Mouse (Mus musculus): ENCODE results near the gene Filip1. TPM values are rescaled to one million over a fixed set of nuclear protein-coding genes. Genes with fewer than 3 reads are reported as not detected.

Gene Filip1
- polyA plus RNA-seq, 1 experiment from 2014 or later: 4.2 TPM

DNA sequence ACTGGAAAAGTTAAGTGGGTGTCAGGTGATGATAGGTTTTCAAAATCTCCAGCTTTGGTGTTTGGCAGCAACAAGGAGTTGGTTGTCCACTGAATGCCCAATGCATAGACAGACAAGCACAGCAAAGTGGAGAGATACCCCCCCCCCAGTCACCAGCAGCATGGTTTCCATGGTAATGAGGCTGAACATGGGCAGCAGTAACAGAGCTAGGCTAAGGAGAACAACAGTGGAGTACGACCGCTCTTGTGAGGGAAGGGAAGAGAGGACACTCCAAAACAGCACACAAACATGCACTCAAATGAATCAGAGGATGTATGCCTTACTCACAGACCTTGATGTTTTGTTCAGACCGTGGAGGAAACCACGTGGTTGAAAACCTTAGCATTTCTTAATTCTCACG is 37.5 kb downstream of the Filip1 start:
- ATAC-seq (ENCODE audit: low FRiP score, low TSS enrichment): no peak
- Histone ChIP-seq H3K9me3 (ENCODE audit: control insufficient read depth, low read length) (no peaks in the 10 kb centered on the region), H3K27ac (replicated peaks; ENCODE audit: low read depth, low read length) (no peak overlapping the region), H3K27me3 (ENCODE audit: control insufficient read depth, insufficient read depth, low read length) (no peaks in the 10 kb centered on the region), H3K4me1 (ENCODE audit: control insufficient read depth, insufficient read depth, low read length) (no peaks in the 10 kb centered on the region), H3K9ac (replicated peaks; ENCODE audit: low read length) (no peak overlapping the region), H3K4me2 (ENCODE audit: low read length) (no peak overlapping the region), H3K36me3 (ENCODE audit: control insufficient read depth, insufficient read depth, low read length) (no peaks in the 10 kb centered on the region), H3K4me3 (replicated peaks; ENCODE audit: low read depth, low read length) (no peak overlapping the region)
- 76% methylated on average over 5 of the region's 5 CpGs for WGBS
- DNase-seq: no peak

DNA sequence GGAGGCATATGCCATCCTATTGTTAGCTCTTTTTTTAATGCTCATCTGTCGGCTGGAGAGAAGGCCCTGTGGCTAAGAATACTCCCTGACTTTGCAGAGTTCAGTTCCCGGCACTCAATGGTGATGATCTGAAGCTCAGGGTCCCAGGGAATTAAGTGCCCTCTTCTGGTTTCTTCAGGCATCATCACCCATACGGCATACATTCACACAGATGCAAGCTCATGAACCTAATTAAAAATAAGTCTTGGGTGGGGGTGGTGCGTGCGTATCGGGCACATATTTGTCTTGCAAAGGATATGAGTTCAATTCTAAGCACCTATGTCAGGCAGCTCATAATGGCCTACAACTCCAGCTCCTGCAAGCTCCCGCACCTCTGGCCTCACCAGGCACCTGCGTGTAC is 39.1 kb downstream of the Filip1 start:
- Histone ChIP-seq H3K27me3 (ENCODE audit: control insufficient read depth, insufficient read depth, low read length) (no peaks in the 10 kb centered on the region), H3K4me1 (ENCODE audit: control insufficient read depth, insufficient read depth, low read length) (no peaks in the 10 kb centered on the region), H3K36me3 (ENCODE audit: control insufficient read depth, insufficient read depth, low read length) (no peaks in the 10 kb centered on the region), H3K4me2 (ENCODE audit: low read length) (no peak overlapping the region), H3K9ac (replicated peaks; ENCODE audit: low read length) (no peak overlapping the region), H3K9me3 (ENCODE audit: control insufficient read depth, low read length) (no peaks in the 10 kb centered on the region), H3K4me3 (replicated peaks; ENCODE audit: low read depth, low read length) (no peak overlapping the region), H3K27ac (replicated peaks; ENCODE audit: low read depth, low read length) (no peak overlapping the region)
- ATAC-seq (ENCODE audit: low FRiP score, low TSS enrichment) (no peak), DNase-seq (no peak)
- WGBS: 88% methylated on average over 8 of the region's 8 CpGs

DNA sequence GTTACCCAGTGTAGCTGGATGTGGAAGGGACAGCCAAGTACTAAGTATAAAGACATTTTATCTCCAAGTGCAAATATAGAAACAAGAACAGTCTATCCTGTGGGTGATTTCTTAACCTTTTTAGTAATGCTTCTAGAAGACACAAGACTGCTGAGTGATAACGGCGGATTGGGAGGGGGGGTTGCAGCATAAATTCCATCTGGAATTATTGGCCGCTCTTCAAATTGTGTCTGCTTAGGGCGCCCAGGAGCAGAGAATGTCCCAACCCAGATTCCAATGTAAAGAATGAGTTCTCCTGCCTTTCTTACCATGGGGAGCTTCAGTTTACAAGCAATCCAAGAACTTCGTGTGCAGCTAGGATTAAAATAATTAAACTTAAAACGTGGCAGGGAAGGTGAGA is 39.9 kb downstream of the Filip1 start:
- Histone ChIP-seq H3K4me2 (ENCODE audit: low read length) (no peak overlapping the region), H3K9ac (replicated peaks; ENCODE audit: low read length) (no peak overlapping the region), H3K4me3 (replicated peaks; ENCODE audit: low read depth, low read length) (no peak overlapping the region), H3K9me3 (ENCODE audit: control insufficient read depth, low read length) (no peaks in the 10 kb centered on the region), H3K27me3 (ENCODE audit: control insufficient read depth, insufficient read depth, low read length) (no peaks in the 10 kb centered on the region), H3K27ac (replicated peaks; ENCODE audit: low read depth, low read length) (no peak overlapping the region), H3K4me1 (ENCODE audit: control insufficient read depth, insufficient read depth, low read length) (no peaks in the 10 kb centered on the region), H3K36me3 (ENCODE audit: control insufficient read depth, insufficient read depth, low read length) (no peaks in the 10 kb centered on the region)
- no peak for ATAC-seq (ENCODE audit: low FRiP score, low TSS enrichment)
- 91% methylated on average over 6 of the region's 6 CpGs for WGBS
- no peak for DNase-seq

DNA sequence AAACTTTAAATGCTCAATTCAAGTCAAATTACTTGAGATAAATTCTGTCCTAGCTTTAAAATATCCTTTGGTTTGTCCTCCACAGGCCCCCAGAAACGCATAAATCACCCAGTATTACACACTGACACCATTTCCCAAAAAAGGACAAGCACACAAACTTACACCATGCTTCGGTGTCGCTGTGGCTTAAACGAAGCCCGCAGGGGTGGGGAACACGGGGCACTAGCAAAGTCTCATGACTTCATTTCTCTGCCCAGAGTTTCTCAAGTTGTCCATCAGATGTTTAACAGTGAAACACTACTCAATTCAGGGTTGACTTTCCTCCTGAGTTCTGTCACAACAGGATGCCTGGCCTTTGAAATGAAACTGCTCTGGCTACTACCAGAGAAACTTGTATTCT is 41.0 kb downstream of the Filip1 start:
- Histone ChIP-seq H3K9ac (replicated peaks; ENCODE audit: low read length) (no peak overlapping the region), H3K4me1 (ENCODE audit: control insufficient read depth, insufficient read depth, low read length) (no peaks in the 10 kb centered on the region), H3K27me3 (ENCODE audit: control insufficient read depth, insufficient read depth, low read length) (no peaks in the 10 kb centered on the region), H3K36me3 (ENCODE audit: control insufficient read depth, insufficient read depth, low read length) (no peaks in the 10 kb centered on the region), H3K4me2 (ENCODE audit: low read length) (no peak overlapping the region), H3K4me3 (replicated peaks; ENCODE audit: low read depth, low read length) (no peak overlapping the region), H3K27ac (replicated peaks; ENCODE audit: low read depth, low read length) (no peak overlapping the region), H3K9me3 (ENCODE audit: control insufficient read depth, low read length) (no peaks in the 10 kb centered on the region)
- ATAC-seq (ENCODE audit: low FRiP score, low TSS enrichment) (no peak), DNase-seq (no peak)
- 91% methylated on average over 6 of the region's 6 CpGs for WGBS

DNA sequence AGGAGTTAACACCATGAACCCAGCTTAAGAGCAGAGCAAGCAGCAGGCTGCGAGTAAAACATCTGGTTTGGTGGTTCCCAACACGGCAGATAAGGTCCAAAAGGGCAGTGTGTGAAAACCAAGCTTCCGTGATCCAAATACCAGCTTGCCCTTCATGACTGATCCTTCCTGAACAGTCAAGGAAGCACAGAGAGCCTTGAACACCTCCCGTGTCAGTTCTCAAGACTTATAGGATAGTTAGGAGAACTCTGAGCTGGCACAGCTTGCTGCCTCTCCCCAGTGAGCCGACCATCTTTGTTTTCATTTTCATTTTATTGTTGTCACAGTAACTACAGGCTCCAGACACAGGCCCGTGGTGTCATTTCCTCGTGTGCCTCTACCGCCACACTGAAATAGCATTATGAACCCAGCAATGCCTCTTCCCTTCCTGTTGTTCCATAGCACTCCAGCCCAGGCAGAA is 42.0 kb downstream of the Filip1 start:
- Histone ChIP-seq H3K4me3 (replicated peaks; ENCODE audit: low read depth, low read length) (no peak overlapping the region), H3K9ac (replicated peaks; ENCODE audit: low read length) (no peak overlapping the region), H3K36me3 (ENCODE audit: control insufficient read depth, insufficient read depth, low read length) (no peaks in the 10 kb centered on the region), H3K27me3 (ENCODE audit: control insufficient read depth, insufficient read depth, low read length) (no peaks in the 10 kb centered on the region), H3K9me3 (ENCODE audit: control insufficient read depth, low read length) (no peaks in the 10 kb centered on the region), H3K27ac (replicated peaks; ENCODE audit: low read depth, low read length) (no peak overlapping the region), H3K4me2 (ENCODE audit: low read length) (no peak overlapping the region), H3K4me1 (ENCODE audit: control insufficient read depth, insufficient read depth, low read length) (no peaks in the 10 kb centered on the region)
- WGBS: 82% methylated on average over 8 of the region's 8 CpGs
- DNase-seq (no peak), ATAC-seq (ENCODE audit: low FRiP score, low TSS enrichment) (no peak)

DNA sequence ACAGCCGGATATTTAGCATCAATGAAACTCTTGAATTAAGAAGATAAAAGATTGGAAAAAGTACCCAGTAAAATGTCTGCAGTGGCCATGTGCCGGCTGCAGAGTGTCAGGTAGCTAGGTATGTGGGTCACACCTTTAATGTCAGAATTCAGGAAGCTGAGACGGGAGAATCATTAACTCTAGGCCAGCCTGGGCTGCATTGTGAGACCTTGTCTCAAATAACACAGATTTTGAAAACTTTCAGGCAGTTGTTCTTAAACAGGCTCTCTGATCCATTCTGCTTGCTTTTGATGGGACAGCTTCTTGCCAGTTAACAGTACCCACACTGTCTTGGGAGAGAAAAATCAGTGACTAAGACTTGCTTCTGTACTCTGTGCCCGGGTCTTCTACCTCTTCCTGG is 43.1 kb downstream of the Filip1 start:
- H3K4me3 ChIP-seq (replicated peaks; ENCODE audit: low read depth, low read length): no peak overlapping the region
- H3K9ac ChIP-seq (replicated peaks; ENCODE audit: low read length): no peak overlapping the region
- ATAC-seq (ENCODE audit: low FRiP score, low TSS enrichment): no peak
- H3K36me3 ChIP-seq (ENCODE audit: control insufficient read depth, insufficient read depth, low read length): no peaks in the 10 kb centered on the region
- H3K4me1 ChIP-seq (ENCODE audit: control insufficient read depth, insufficient read depth, low read length): no peaks in the 10 kb centered on the region
- H3K9me3 ChIP-seq (ENCODE audit: control insufficient read depth, low read length): no peaks in the 10 kb centered on the region
- no peak overlapping the region for H3K4me2 ChIP-seq (ENCODE audit: low read length)
- 90% methylated on average over 4 of the region's 4 CpGs for WGBS
- DNase-seq: no peak
- no peak overlapping the region for H3K27ac ChIP-seq (replicated peaks; ENCODE audit: low read depth, low read length)
- no peaks in the 10 kb centered on the region for H3K27me3 ChIP-seq (ENCODE audit: control insufficient read depth, insufficient read depth, low read length)

DNA sequence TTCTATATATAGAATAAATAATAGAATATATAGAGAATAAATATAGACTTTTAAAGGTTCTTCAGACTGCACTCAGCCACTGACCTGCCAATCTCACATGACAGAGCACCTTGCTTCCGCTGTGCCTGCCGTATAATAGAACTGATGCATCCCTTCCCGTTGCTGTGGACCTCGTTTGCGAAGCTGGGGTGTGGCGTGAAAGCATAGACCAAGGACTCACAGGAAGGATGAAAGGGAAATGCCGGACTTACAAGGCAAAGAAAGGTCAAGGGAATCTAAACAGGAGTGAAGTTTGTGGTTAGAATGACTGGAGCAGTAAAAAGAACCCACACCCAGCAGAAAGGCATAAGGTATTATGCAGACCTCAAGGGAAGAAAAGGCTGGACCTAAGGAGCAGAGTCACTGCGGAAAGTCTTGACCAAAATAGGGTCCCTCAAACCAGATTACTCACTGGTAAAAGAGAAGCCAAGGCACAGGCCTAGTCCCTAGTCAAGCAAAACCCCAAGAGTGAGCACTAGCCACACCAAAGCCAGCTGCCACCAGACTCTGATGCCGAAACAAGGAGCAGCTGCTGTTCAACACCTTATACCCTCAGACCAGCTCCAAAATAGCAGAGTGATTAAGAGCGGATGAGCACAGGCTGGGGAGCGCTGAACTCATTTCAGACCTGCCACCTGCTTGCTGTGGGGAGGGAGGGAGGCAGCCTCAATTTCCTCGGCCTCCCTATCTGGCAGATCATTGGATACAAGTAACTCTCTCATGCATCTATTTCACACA is 45.8 kb downstream of the Filip1 start:
- Histone ChIP-seq H3K4me3 (replicated peaks; ENCODE audit: low read depth, low read length) (no peak overlapping the region), H3K4me1 (ENCODE audit: control insufficient read depth, insufficient read depth, low read length) (no peaks in the 10 kb centered on the region), H3K36me3 (ENCODE audit: control insufficient read depth, insufficient read depth, low read length) (no peaks in the 10 kb centered on the region), H3K27me3 (ENCODE audit: control insufficient read depth, insufficient read depth, low read length) (no peaks in the 10 kb centered on the region), H3K27ac (replicated peaks; ENCODE audit: low read depth, low read length) (no peak overlapping the region), H3K9ac (replicated peaks; ENCODE audit: low read length) (no peak overlapping the region), H3K4me2 (ENCODE audit: low read length) (no peak overlapping the region), H3K9me3 (ENCODE audit: control insufficient read depth, low read length) (no peaks in the 10 kb centered on the region)
- DNase-seq (no peak), ATAC-seq (ENCODE audit: low FRiP score, low TSS enrichment) (no peak)
- whole genome bisulfite sequencing: 84% methylated on average over 12 of the region's 12 CpGs

DNA sequence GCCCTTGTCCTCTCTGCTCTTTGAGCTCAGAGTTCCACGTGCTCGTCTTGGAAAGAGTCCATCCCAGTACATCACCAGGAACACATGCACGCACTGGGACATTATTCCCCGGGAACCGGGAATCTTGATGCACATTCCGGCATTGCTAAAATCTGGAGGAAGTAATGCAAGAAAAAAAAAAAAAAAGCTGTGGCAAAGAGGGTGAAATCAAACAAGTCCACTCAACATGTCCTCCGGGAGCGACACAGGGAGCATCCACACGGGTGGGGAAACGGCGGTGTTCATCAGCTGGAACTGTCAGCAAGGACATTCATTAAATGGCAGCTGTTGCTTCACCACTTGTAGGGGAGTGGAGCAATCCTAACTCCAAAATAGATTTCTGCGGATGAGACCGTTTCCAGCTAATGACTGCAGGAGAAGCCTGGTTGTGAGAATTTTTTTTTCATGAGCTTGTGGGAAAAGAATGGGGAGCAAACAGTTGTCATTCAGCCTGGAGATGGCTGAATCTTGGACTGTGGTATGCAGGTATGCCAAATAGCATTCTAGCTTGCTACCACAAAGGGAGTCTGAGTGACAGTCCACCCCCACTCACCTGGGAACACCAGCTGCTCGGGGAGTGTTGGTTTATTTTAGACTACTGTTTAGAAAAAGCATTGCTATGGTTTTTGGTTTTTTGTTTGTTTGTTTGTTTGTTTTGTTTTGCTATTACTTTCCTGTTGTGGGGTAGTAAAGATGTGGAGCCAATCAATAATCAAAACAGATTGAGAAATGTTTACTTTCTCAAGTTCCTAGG is 46.9 kb downstream of the Filip1 start:
- no peak overlapping the region for H3K4me2 ChIP-seq (ENCODE audit: low read length)
- ATAC-seq (ENCODE audit: low FRiP score, low TSS enrichment) (no peak), DNase-seq (no peak)
- no peak overlapping the region for H3K9ac ChIP-seq (replicated peaks; ENCODE audit: low read length)
- H3K9me3 ChIP-seq (ENCODE audit: control insufficient read depth, low read length): no peaks in the 10 kb centered on the region
- no peaks in the 10 kb centered on the region for H3K4me1 ChIP-seq (ENCODE audit: control insufficient read depth, insufficient read depth, low read length)
- no peak overlapping the region for H3K4me3 ChIP-seq (replicated peaks; ENCODE audit: low read depth, low read length)
- no peak overlapping the region for H3K27ac ChIP-seq (replicated peaks; ENCODE audit: low read depth, low read length)
- no peaks in the 10 kb centered on the region for H3K27me3 ChIP-seq (ENCODE audit: control insufficient read depth, insufficient read depth, low read length)
- no peaks in the 10 kb centered on the region for H3K36me3 ChIP-seq (ENCODE audit: control insufficient read depth, insufficient read depth, low read length)
- 90% methylated on average over 14 of the region's 14 CpGs for WGBS

DNA sequence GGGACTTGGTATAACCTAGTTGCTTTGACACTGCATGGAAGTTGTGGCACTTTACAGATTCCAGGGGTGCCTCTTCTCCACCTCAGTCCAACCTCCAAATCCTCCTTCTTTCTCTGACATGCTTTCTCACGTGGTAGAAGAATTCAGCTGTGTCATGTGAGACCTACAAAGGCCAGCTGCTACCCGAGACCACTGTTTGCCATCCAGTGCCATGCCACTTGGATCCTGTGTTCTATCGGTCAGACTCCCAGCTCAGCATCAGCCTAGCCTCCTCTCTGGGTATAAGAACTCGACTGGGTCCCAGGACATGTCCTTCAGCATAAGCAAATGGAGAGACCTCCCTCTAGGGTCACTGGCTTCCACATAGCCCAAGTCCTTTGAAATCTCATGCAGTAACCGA is 47.6 kb downstream of the Filip1 start:
- no peaks in the 10 kb centered on the region for H3K9me3 ChIP-seq (ENCODE audit: control insufficient read depth, low read length)
- H3K36me3 ChIP-seq (ENCODE audit: control insufficient read depth, insufficient read depth, low read length): no peaks in the 10 kb centered on the region
- no peak overlapping the region for H3K4me2 ChIP-seq (ENCODE audit: low read length)
- 85% methylated on average over 5 of the region's 5 CpGs for WGBS
- ATAC-seq (ENCODE audit: low FRiP score, low TSS enrichment) (no peak), DNase-seq (no peak)
- no peaks in the 10 kb centered on the region for H3K27me3 ChIP-seq (ENCODE audit: control insufficient read depth, insufficient read depth, low read length)
- no peaks in the 10 kb centered on the region for H3K4me1 ChIP-seq (ENCODE audit: control insufficient read depth, insufficient read depth, low read length)
- no peak overlapping the region for H3K4me3 ChIP-seq (replicated peaks; ENCODE audit: low read depth, low read length)
- H3K9ac ChIP-seq (replicated peaks; ENCODE audit: low read length): no peak overlapping the region
- no peak overlapping the region for H3K27ac ChIP-seq (replicated peaks; ENCODE audit: low read depth, low read length)

All from midbrain, embryonic 14.5 days (tissue).